Mouse (Mus musculus): ENCODE data around the gene Emp1.

DNA sequence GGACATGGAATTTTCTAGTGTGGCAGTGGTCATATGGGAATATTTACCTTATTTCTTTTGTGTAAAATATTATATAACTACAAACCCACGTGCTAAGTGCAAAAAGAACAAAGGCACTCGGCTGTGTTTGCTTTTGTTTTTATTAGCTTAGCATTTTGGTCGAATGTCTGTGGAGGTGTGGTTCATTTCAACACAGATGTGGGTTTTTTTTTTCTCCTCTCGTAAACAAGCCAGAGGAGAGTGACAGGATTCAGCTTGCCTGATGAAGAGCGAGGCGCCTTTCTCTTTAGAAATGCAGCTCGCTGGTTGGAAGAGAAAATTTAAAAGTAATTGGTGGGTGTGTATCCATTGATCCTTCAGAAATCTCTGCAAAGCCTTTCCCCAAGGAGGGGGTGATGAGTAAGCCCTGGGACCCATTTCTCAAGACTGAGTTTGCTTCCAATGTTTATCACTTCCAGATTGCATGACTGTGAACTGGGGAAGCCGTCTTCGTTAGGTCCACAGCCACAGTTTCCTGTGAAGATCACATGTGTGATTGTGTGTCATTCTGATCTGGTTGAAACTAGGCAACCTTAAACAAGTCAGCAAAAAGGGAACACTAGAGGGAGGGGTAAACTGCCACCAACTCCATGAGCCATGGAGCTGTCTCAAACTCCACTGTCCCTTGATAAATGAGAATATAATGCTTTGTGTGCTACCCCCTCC lies 1.8 kb downstream of the Emp1 start:
- TF ChIP-seq CTCF (IDR thresholded peaks at IDR 0.05; ENCODE audit: control insufficient read depth, insufficient read depth, insufficient read length) (no peak), FOSL1 (IDR thresholded peaks at IDR 0.05; ENCODE audit: insufficient read depth, low read length, poor library complexity, severe bottlenecking) (no peak), MYOD1 (IDR thresholded peaks at IDR 0.05; ENCODE audit: control insufficient read depth, insufficient read length, low read depth) (no peak), MYOG (IDR thresholded peaks at IDR 0.05; ENCODE audit: control insufficient read depth, extremely low read depth, insufficient read length) (no peak), USF1 (IDR thresholded peaks at IDR 0.05; ENCODE audit: low read depth) (no peak), MAX (IDR thresholded peaks at IDR 0.05) (no peak)

All from C2C12 (cell line).